Mouse (Mus musculus) forebrain, embryonic 14.5 days (tissue): ENCODE results near the gene Dnajc4. TPM values are rescaled to one million over a fixed set of nuclear protein-coding genes. Genes with fewer than 3 reads are reported as not detected.
A peak's percentile ranks its signal among the peaks of the same experiment; 100 is the strongest.

Experiments
- ATAC-seq: fragments of 200-750 bp; cut with Nextera tagmentation; 2 replicates; pipeline ENCODE4 v1.8.0; 2017; ENCODE audit warnings: mild to moderate bottlenecking, moderate library complexity
- DNase-seq: peaks from one replicate; pipeline ENCODE4 v3.0.0-alpha.2; 2015; ENCODE audit warnings: low spot score
- H3K27ac ChIP-seq: fragments of 300-500 bp; sonication (generic); 2 replicates; pipeline ENCODE4 v1.5.1; 2014; ENCODE audit warnings: low read depth, mild to moderate bottlenecking, control low read depth, low read length, moderate library complexity
- H3K27me3 ChIP-seq: fragments of 300-500 bp; sonication (generic); replicated peaks from 2 replicates; pipeline ENCODE4 v1.6.1; 2014; ENCODE audit warnings: low read length, control low read depth, mixed read lengths; ENCODE audit not compliant: control insufficient read depth, insufficient read depth
- H3K36me3 ChIP-seq: fragments of 300-500 bp; sonication (generic); 2 replicates; pipeline ENCODE4 v1.6.1; 2014; ENCODE audit warnings: low read length, control low read depth; ENCODE audit not compliant: control insufficient read depth, insufficient read depth
- H3K4me1 ChIP-seq: fragments of 300-500 bp; sonication (generic); 2 replicates; pipeline ENCODE4 v1.6.1; 2014; ENCODE audit warnings: antibody characterized with exemption, low read length, control low read depth; ENCODE audit not compliant: control insufficient read depth, insufficient read depth
- H3K4me2 ChIP-seq: fragments of 300-500 bp; sonication (generic); 2 replicates; pipeline ENCODE4 v1.6.1; 2014; ENCODE audit warnings: mild to moderate bottlenecking, control low read depth, low read length
- H3K4me3 ChIP-seq: fragments of 300-500 bp; sonication (generic); 2 replicates; pipeline ENCODE4 v1.5.1; 2014; ENCODE audit warnings: low read depth, low read length, control low read depth
- H3K9ac ChIP-seq: fragments of 300-500 bp; sonication (generic); 2 replicates; pipeline ENCODE4 v1.6.1; 2014; ENCODE audit warnings: mild to moderate bottlenecking, low read length, control low read depth, moderate library complexity
- H3K9me3 ChIP-seq: fragments of 300-500 bp; sonication (generic); replicated peaks from 2 replicates; pipeline ENCODE4 v1.6.1; 2016; ENCODE audit warnings: low read length, control low read depth, mixed read lengths; ENCODE audit not compliant: control insufficient read depth
- WGBS: fragments of 180-500 bp; shearing (Covaris S2); extraction: QIAGEN DNeasy Blood & Tissue Kit; methylation state at CpG from one replicate; pipeline ENCODE4 v1.1.7; 2014; 5-methylcytosine and 5-hydroxymethylcytosine counted together
- polyA plus RNA-seq: library from polyadenylated mRNA; unstranded; fragments of >200 nt; fragmentation: Nextera tagmentation; extraction: Ambion mirVana; gene quantifications from 2 replicates; pipeline ENCODE4 v1.2.1, GENCODE M21; 2014

The Dnajc4 gene
- polyA plus RNA-seq, 1 experiment from 2014 or later: 25.2 TPM

DNA sequence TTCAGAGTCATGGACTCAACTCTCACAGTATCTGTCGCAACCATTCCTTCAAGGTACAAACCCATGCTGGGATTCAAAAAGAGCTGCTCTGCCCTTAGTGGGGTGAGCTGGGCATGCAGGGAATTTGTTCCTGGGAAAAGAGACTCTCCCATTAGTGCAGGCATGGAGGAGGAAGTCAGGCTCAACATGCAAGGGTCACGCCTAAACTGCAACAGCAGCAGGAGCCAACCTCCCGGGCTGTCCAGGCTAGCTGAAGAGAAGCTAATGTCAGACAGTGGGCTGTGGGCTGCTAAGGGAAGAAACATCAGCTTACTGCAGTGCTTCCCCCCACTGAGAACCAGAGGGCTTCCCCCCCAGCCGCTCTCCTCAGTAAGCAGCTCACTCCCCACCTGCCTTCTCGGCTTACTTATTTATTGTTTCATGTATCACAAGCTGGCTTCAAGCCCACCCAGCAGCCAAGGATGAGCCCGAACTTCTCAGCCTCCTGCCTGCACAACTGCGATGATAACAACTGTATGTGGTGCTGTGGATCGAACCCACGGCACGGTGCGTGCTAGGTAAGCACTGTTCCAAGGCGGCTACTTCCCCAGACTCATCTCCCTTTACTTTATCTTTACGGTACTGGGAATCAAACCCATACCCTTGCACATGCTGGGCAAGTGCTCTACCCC lies 20.0 kb downstream of the Dnajc4 start:
- peaks cover 19% of the 10 kb centered on the region for H3K4me1 ChIP-seq
- H3K9me3 ChIP-seq: no peaks in the 10 kb centered on the region
- H3K36me3 ChIP-seq: peaks cover 7% of the 10 kb centered on the region
- H3K27ac ChIP-seq: no peak overlapping the region
- H3K27me3 ChIP-seq: no peaks in the 10 kb centered on the region
- DNase-seq (no peak), ATAC-seq (no peak)
- WGBS: 83% methylated on average over 13 of the region's 13 CpGs
- H3K4me2 ChIP-seq: no peak overlapping the region
- H3K9ac ChIP-seq: no peak overlapping the region
- H3K4me3 ChIP-seq: no peak overlapping the region

DNA sequence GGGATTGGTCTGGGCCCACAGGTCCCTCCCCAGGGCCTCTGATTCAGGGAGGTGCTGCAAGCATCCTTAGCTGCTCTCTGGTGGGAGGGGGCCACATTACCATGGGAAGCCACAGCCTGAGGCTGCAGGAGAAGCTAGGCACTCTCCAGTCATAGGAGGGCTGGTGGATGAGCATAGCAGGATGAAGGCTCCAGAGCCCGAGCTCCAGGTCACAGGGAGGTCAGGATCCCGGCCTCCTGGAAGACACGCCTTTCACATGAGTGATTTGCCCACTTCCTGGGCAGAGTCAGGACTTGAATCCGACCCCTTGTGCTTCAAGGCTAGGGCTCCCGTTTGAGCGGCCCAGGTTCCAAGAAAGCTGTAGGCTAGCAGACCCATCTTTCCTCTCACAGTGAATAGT lies 20.7 kb downstream of the Dnajc4 start:
- Histone ChIP-seq H3K9ac (peak overlapping the region; percentile 13; the same call in 1 of the 2 replicates), H3K4me1 (peaks cover 17% of the 10 kb centered on the region), H3K4me2 (no peak overlapping the region), H3K36me3 (0 out of 2 replicates have a peak, but pooled peaks cover 2% of the 10 kb centered on the region), H3K27me3 (no peaks in the 10 kb centered on the region), H3K4me3 (no peak overlapping the region), H3K9me3 (no peaks in the 10 kb centered on the region), H3K27ac (no peak overlapping the region)
- ATAC-seq: no peak
- DNase-seq: no peak
- WGBS: 52% methylated on average over 6 of the region's 6 CpGs

DNA sequence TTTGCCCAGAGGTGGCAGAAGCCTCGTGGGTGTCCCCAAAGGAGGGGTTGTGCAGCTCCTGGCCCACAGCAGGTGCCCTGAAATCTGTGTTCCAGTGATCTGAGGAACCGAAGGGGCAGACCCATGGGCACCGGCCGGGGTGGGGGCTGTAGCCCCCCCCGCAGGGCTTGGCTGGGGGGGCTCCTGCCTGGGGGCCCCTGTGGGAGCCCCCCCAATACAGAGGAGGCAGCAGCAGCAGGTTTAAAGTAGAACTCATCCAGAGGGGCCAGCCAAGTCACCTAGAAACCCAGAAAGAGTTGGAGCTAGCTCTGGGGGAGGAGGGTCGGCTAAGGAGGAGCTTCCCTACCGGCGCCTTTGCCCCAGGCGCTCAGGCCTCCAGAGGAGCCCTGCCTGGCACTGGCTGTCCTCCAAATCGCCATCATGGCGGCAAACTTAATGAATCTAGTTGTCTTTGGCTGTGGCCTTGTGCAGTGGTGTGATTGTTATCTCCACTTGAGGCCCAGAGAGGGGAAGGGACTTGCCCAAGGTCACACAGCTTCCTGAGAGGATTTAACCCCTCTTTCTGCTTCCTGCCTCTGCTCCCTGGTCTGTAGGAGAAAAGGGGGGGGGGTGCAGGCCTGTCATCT lies 21.8 kb downstream of the Dnajc4 start:
- H3K36me3 ChIP-seq: no peaks in the 10 kb centered on the region
- H3K9me3 ChIP-seq: no peaks in the 10 kb centered on the region
- H3K4me3 ChIP-seq: peak overlapping the region; percentile 8; the same call in 1 of the 2 replicates
- peak overlapping the region; percentile 46 for H3K4me2 ChIP-seq
- H3K27me3 ChIP-seq: no peaks in the 10 kb centered on the region
- H3K4me1 ChIP-seq: peaks cover 10% of the 10 kb centered on the region
- H3K27ac ChIP-seq: no peak overlapping the region
- ATAC-seq (no peak), DNase-seq (no peak)
- WGBS: 14% methylated on average over 11 of the region's 11 CpGs
- H3K9ac ChIP-seq: 0 out of 2 replicates have a peak overlapping the region, but pooled peaks have one; percentile 51

DNA sequence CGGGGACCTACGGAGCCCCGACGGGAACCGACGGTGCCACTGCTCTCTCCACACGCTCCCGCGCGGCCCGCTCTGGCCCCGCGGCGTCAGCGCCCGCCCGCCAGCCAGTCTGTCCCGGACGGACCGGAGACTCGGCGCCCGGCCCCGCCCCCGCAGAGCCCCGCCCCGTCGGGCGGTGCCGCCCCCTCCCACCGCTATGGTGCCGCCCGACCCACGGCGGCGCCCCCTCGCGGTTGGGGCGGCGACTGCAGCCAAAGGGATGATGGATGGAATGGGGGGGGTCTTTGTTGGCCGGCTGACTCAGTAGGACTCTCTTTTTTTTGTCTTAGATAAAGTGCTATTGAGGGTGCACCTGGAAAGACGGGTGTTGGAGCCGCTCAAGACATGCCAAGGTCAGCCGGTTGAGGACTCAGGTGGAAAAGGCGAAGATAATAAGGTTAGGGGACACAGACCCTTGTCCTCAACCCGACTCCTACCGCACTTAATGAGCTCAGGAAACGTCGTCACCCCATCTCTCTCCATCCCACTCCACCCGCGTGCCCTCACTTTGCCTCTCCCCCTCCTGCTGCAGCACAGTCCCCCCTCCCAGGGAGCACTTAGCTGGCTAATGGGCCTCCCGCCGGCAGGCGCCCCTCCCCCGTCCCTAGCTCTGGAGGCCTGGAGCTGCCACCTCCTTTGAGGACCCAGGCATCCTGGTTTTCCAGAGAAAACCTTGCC lies 22.5 kb downstream of the Dnajc4 start:
- peaks cover 10% of the 10 kb centered on the region for H3K4me1 ChIP-seq
- peak overlapping the region; percentile 33 for H3K4me3 ChIP-seq
- ATAC-seq (peak; percentile 22), DNase-seq (peak; percentile 49)
- no peaks in the 10 kb centered on the region for H3K36me3 ChIP-seq
- under 1% methylated on average over 55 of the region's 55 CpGs for WGBS
- peak overlapping the region; percentile 51; the same call in 1 of the 2 replicates for H3K9ac ChIP-seq
- no peaks in the 10 kb centered on the region for H3K27me3 ChIP-seq
- H3K4me2 ChIP-seq: peak overlapping the region; percentile 46
- H3K9me3 ChIP-seq: no peaks in the 10 kb centered on the region
- H3K27ac ChIP-seq: no peak overlapping the region

DNA sequence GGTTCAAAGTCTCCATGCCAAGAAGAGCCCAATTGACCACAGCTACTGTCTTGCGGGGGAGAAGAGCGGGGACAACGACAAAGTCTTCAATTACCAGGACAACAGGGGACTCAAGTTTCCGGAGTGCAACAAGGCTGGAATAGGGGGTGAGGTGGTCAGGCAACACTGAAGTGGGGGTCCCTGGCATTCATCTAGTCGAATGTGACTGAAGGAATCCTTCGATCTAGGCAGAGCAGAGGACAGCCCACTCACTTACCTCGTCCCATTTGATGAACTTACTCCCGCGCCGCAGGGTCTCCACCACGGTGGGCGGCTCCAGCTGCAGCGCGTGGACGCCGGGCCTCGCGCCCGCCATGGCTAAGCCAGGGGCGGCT lies 23.1 kb downstream of the Dnajc4 start:
- ATAC-seq: no peak

DNA sequence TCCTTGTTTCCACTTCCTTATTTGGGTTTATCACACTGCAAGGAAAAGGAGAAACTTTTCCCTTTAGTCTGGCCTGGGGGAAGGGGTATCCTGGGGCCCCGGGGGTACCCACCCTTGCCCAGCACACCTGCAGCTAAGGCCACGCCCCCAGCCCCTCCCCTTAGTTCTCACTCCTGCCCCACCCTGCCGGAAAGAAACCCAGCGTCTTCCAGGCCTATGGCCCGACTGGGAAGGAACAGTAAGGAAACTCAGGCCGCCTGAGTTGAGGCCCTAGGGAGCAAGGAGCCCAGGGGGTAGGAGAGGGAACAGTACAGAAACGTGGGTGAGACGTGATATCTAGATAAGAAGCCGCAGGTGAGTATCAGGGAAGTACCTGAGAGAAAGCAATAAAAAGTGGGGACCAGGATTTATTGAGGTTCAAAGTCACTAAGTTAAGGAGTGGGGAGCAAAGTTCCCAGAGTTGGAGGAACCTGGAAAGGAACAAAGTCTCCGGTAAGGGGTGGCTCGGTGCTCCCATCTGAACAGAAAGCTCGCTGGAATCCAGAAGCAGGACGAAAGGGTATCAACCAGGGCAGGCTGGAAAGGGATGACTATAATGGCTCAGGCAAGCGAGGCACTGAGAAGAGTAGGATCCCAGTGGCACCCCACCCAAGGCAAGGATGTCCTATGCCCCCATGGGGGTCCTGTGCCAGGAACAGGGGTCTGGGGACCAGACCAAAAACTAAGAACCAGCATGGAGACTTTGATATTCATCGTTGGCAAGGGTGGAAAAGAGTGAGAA lies 23.7 kb downstream of the Dnajc4 start:
- Histone ChIP-seq H3K27me3 (no peaks in the 10 kb centered on the region), H3K4me1 (peaks cover 10% of the 10 kb centered on the region), H3K9ac (no peak overlapping the region), H3K27ac (no peak overlapping the region), H3K4me2 (peak overlapping the region; percentile 46), H3K4me3 (peak overlapping the region; percentile 33), H3K36me3 (no peaks in the 10 kb centered on the region), H3K9me3 (no peaks in the 10 kb centered on the region)
- 13% methylated on average over 15 of the region's 15 CpGs for WGBS
- no peak for DNase-seq
- no peak for ATAC-seq

More for the DNA sequence above, 23.1 kb downstream of the Dnajc4 start:
- DNase-seq: no peak
- peak overlapping the region; percentile 33 for H3K4me3 ChIP-seq
- no peaks in the 10 kb centered on the region for H3K27me3 ChIP-seq
- peak overlapping the region; percentile 51; the same call in 1 of the 2 replicates for H3K9ac ChIP-seq
- H3K4me2 ChIP-seq: peak overlapping the region; percentile 46
- no peaks in the 10 kb centered on the region for H3K9me3 ChIP-seq
- no peaks in the 10 kb centered on the region for H3K36me3 ChIP-seq
- no peak overlapping the region for H3K27ac ChIP-seq
- 4% methylated on average over 20 of the region's 20 CpGs for WGBS
- H3K4me1 ChIP-seq: peaks cover 10% of the 10 kb centered on the region

DNA sequence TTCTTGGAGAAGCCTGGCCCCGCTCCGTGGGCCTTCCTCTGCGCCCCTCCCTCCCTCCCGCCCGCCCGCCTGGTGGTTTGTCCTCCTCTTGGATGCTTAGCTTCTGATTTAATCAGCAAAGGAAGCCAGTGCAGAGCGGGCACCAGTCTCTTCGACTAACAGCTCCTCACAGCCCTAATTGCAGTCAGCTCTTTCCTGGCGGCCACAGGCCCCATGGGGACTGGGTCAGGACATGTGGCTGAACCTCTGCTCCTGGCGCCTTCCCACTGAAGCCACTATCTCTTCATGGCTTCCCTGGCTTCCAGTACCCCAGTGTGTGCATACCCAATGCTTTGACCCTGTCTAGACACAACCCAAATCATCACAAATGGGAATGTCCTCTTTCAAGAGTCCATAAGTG lies 35.9 kb downstream of the Dnajc4 start:
- Histone ChIP-seq H3K9me3 (no peaks in the 10 kb centered on the region), H3K4me1 (peaks cover 8% of the 10 kb centered on the region), H3K36me3 (peaks cover 12% of the 10 kb centered on the region; the same call in 1 of the 2 replicates), H3K4me2 (no peak overlapping the region), H3K9ac (no peak overlapping the region), H3K27ac (no peak overlapping the region), H3K4me3 (no peak overlapping the region), H3K27me3 (no peaks in the 10 kb centered on the region)
- no peak for DNase-seq
- ATAC-seq: no peak
- 87% methylated on average over 10 of the region's 10 CpGs for WGBS

DNA sequence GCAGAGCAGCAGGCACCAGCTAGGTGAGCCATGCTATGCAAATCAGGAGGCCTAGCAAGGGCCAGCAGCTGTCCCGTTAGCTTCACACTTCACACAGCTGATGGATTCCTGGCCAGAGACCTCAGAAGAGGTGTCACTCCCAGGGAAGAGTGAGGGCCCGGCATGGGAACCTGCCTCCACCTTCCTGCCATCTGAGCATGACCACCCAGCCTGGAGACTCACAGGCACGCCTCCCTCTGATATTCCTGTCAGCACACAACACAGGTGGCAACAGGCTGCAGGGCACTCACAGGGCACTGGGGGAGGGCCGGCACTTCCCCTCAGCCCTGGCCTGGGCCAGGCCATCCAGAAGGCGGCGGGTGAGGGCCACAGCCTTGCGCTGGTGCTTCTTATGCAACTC lies 36.9 kb downstream of the Dnajc4 start:
- Histone ChIP-seq H3K4me1 (peaks cover 8% of the 10 kb centered on the region), H3K27me3 (no peaks in the 10 kb centered on the region), H3K36me3 (peaks cover 12% of the 10 kb centered on the region; the same call in 1 of the 2 replicates), H3K27ac (no peak overlapping the region), H3K9me3 (no peaks in the 10 kb centered on the region), H3K9ac (no peak overlapping the region), H3K4me2 (no peak overlapping the region), H3K4me3 (no peak overlapping the region)
- DNase-seq (no peak), ATAC-seq (no peak)
- WGBS: 88% methylated on average over 7 of the region's 7 CpGs
